Mouse (Mus musculus) cerebellum, postnatal 14 days (tissue): Measurements from ENCODE around the gene Celf5.

Experiments used
- DNase-seq, 2 experiments: peaks; one replicate each; pipeline ENCODE4 v3.0.0; 2021; ENCODE audit warnings: mixed read lengths in 2 of 2

Gene Celf5

DNA sequence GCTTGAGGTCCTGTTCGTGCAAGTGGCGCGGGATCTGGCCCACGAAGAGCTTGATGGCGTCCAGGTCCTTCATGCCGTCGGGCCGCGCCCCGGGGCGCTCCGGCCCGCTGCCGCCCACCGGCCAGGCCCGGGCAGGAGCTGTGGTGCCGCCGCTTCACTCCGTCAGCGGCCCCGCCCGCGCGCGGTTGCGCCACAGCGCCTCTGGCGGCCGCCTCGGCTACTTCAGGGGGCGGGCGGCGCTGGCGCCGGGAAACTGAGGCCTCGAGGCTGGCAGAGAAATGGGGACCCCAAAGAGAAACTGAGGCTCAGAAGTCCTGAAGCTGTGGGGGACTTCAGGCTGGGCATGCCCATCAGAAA, at the start of gene Celf5:
Celf5 (minus strand) TSS at position 177 of the 357 bp plus-strand sequence.
- DNase-seq: peak; percentile 79 to 89

- DNase-seq: peak; percentile 73 to 83
Observed at GRCm38 (mm10) chr10:81526779-81527178, 44.3 kb upstream of the Celf5 start.

DNA sequence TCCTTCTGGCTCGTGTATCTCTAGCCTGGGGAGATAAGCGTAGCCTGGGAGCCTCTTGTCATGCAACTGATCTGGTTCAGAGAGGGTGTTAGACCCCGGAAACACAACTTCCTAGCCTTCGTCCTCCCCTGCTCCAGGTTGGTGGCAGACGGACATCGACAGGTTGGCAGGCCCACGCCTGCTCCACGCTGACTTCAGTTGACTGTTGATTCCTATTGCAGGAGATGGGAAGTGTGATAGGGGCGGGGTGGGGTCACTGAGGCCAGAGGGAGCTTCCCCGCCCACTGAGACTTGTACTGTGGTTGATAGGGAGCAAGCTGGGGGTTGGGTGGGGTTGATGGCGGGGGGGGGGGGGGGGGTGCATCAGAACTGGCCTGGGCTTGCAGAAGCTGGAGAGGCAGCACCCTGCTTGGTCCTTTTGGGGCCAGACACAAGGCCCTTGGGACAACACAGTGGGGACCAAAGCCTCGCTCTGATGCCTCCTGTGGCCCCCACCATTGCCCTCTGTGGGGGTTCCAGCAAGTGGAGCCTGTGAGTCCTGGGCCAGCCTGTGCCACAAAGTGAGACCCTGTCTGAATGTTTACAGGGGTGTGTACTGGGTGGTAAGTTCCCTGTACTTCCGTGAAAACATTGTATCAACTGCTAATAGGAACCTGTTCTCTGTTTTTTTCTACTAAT, 42.6 kb upstream of the Celf5 start:
- no peak for DNase-seq

DNA sequence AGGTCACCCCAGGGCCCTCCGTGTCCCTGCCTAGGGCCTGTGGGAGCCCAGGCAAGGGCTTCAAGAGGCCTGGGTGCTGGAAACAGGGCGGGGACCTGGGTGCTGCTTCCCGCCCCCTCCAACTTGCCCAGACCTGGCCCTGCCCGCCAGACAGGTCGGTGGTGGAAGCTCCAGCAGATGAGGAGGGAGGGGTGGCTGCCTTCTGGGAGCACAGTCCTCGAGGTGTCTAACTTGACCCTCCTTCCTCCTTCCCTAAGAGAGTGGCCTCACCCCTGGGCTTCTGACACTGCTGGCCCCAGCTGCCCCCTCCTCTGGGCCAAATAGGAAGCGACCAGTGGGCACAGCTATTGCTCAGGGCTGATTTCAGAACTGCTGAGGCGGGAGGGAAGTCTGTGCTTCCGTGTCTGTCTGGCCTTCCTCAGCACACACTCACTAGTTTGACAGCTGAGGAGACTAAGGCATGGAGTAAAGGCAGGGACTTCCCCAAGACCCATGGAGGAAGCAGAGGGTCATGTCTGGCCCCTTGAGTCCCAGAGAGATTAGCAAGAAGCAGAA, 41.6 kb upstream of the Celf5 start, which contains the start of gene Gna15:
Gna15 (minus strand) TSS at position 175 of the 555 bp plus-strand sequence.
- no peak for DNase-seq

GRCm38 (mm10) chr10:81523570-81523969, 41.1 kb upstream of the Celf5 start:
- no peak for DNase-seq

DNA sequence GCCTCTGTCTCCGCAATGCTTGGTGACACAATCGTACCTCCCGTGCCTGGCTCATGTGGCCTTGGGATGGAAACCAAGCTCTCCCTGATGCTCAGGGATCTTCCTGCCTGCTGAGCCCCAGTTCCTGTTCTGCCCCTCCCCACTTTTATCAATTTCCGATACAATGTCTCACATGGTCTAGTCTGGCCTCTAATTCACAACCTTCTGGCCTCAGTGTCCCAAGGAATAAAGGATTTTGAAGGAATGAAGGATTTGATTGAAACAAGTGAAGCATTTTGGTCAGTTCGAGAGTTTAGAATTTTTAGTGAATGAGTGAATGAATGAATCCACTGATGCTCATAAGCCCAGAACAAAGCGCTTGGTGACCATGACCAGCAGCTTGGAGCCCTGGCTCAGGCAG, 40.6 kb upstream of the Celf5 start:
- no peak for DNase-seq

GRCm38 (mm10) chr10:81519978-81520365, 37.5 kb upstream of the Celf5 start:
- no peak for DNase-seq

DNA sequence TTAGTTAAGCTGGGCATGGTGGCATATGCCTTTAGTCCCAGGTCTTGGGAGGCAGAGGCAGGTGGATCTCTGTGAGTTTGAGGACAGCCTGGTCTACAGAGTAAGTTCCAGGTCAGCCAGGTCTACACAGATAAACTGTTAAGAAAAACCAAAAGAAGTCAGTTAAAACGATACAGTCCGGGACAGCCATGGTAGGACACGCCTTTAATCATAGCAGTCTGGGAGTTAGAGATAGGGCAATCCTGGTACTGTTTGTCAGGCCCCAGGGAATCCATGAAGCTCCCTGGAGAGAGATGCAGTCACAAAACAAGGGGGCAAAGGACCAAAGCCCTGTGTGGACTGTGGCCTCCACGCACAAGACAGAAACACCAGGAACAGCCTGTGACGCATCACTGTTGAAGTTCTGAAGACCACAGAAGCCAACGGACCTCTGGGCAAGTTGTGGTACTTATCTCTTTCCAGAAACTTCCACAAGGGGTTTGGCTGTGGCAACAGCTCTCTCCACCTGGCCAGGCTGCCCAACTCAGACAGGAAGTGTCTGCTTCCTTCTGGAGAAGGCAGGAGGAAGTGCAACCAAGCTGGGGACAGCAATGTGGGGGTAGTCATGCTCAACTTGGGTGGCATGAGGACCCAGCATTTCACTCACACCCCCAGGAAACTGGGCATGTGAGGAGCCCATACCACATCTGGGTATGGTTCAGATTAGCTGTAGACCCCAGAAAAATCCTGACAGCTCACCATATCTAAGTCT, 36.9 kb upstream of the Celf5 start:
- DNase-seq: no peak

DNA sequence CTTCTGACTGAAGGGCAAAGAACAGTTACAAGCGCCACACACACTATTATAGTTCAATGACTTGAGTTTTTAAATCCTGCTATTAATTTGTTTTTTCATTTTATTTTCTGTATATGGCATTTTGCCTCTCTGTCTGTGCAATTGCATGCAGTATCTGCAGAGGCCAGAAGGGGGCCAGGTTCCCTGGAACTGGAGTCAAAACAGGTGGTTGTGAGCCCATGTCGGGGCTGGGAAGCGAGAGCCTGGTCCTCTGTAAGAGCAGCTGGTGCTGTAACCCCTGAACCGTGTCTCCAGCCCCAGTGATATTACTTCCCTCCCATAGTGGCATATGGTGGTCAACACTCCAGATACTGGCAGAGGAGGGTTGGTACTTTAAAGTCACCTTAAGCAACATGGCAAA, 36.0 kb upstream of the Celf5 start:
- peak; percentile 77 to 89 for DNase-seq

DNA sequence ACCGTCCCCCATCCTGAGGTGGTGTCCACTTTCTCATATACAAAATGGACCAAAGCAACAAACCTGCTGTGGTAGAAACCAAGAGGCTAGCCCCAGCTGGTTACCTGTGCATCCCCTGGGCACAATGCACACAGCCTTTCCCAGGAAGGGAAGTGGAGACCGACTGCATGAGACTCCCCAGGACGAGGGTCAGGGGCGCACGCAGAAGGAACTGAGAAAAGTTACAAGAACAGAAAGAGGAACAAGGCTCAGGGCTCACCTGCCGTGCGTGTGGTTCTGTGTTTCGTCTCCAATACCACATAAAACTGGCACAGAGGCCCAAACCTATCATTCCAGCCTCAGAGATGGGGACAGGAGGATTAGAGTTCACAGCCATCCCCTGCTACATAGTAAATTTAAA, 34.7 kb upstream of the Celf5 start:
- no peak for DNase-seq

- DNase-seq: no peak
Observed at GRCm38 (mm10) chr10:81513798-81514197, 31.3 kb upstream of the Celf5 start.

DNA sequence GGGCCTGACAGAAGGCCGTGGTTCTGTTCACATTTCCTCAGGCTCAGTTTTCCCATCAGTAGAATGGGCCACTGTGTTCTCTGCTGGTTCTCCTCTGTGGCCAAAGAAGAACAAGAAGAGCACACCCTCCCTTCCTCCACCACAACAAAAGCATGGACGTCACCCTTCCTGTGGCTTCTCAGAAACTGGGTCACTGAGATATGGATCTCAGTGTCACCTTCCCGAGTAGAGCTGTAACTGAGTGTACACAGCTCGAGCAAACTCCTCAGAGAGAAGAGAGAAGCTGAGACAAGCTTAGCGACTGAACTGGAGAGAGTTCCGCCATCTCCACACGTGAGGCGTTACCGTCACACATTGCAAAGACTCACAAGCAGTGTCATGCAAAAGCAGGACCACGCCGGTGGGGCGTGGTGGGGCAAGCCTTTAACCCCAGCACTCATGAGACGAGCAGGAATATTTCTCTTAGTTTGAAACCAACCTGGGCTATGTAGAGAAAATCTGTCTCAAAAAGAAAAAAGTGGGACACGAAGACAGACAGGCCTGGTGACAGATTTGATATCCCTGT, 27.8 kb upstream of the Celf5 start:
- DNase-seq: no peak

GRCm38 (mm10) chr10:81507691-81508489, 25.4 kb upstream of the Celf5 start:
- no peak for DNase-seq

GRCm38 (mm10) chr10:81507095-81507494, 24.6 kb upstream of the Celf5 start:
- no peak for DNase-seq

- DNase-seq: no peak
Observed at GRCm38 (mm10) chr10:81505016-81505664, 22.6 kb upstream of the Celf5 start.

DNA sequence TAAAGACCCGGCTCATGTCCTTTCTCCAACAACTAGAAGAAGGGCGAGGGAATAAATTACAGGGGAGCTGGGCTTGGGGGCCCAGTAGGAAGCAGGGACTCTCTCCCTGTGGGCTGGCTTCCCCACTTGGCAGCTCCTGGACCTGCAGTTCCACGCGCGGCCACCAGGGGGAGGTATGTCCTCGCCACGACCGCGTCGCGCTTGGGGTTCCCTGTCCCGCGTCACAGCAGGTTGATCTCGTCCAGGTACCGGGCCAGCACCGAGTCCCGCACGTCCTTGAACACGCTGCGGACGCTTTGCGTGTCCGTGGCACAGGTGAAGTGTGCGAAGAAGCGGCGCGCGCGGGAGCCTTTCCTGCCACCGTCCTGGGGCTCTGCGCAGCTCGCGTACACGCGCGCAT, 20.1 kb upstream of the Celf5 start:
- DNase-seq: peak; percentile 96 to 97

DNA sequence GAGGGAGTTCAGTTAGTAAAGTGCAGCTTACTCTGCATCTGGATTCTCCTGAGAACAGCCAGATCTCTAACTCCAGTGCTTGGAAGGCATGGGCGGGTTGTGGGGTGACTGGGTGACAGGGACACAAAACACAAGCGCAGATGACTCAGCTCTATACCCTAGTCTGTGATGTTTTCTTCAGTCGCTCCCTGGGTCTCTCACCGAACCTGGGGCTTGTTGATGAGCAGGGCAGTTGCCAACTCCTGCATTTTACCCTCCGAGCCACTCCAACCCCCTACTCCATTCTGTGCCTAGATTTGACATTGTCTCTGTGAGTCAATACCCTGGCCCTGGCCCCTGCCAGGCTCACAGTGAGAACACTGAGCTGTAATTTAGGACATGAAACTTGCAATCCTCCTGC, 19.4 kb upstream of the Celf5 start:
- DNase-seq: no peak

DNA sequence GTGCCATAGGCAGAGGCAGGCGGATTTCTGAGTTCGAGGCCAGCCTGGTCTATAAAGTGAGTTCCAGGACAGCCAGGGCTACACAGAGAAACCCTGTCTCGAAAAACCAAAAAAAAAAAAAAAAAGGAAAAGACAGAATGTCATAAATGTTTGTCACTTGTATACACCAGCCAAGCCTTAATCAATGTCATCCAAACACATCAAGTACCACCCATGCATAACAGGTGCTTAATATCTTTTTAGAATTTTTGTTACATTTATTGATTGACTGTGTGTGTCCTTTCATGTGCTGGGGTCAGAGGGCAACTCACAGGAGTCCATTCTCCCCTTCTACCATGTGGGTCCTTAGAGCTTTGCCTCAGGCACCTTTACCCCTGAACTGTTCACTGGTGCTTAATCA, 17.5 kb upstream of the Celf5 start, which contains the start of gene S1pr4:
S1pr4 (minus strand) TSS at position 101 of the 400 bp plus-strand sequence.
- DNase-seq: no peak

DNA sequence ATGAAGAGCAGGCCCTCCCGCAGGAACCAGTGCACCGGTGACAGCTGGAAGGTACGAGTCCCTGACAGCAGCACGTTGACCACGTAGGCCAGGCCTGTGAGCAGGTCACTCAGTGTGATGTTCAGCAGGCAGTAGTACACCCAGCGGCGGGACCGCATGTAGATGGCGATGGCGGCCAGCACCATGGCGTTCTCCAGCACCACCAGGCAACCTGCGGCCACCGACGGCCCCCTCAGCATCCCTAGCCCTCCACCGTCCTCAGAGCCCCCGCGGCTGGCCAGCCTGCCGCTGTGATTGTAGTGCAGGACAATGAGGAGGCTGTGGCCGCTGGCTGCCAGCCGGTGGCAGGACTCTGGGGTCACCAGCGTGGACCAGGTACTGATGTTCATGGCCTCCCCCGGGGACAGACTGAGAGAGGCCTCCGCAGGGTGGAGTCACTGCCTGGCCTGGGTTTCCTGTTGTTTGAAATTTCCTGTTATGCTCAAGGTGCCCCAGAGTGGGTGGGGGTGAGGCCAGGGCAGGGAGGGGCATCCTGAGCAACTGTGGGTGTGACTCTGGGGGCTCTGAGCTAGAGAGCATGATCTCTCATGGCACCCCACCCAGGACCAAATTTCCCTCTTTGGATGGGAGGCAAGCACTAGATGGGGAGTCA, 16.9 kb upstream of the Celf5 start:
- DNase-seq: no peak

DNA sequence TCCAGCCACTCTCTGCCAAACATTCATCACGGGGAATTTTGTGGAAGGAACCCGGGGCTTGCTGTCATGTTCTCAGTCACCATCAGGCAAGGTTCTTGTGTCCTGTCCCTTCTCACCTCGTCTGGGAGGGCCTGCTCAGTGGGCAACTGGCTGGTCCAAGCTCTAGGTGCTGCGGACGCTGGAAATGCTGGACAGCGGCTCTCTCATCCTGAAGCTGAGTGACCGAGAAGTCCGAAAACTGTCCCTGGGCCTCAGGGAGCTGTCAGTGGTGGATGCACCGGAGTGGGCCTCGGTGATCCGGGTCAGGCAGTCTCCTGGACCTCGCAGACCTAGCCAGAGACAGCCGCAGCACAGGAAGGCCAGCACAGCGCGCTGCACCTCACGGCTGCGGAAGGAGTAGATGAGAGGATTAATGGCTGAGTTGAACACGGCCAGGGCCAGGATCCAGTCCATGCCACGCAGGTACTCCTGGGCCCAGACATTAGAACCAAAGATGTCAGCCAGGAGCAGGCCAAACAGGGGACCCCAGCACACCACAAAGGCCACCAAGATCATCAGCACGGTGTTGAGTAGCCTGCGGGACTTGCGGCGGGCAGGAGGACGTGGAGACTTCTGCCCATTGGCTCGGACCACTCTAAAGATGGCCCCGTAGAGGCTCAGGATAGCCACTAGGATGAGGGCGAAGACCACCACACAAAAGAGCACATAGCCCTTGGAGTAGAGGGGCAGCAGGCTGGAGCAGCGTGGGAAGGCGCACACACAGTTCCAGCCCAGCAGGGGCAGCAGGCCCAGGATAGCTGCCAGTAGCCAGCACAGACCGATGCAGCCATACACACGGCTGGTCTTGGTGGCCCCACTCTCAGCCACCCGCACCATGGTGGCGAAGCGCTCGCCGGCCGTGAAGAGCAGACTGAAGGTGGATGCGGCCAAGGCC, 16.1 kb upstream of the Celf5 start:
- DNase-seq: peak in 1 of 2 experiments; percentile 35
